Mouse (Mus musculus) ES-Bruce4 (cell line): ENCODE measurements around the gene Sema3b. TPM values are rescaled to one million over a fixed set of nuclear protein-coding genes. Genes with fewer than 3 reads are reported as not detected.
A peak's percentile ranks its signal among the peaks of the same experiment; 100 is the strongest.

ENCODE experiments used
- H3K27ac ChIP-seq: 2 replicates; pipeline ENCODE4 v1.5.1; 2012; ENCODE audit warnings: low read length, inconsistent platforms; ENCODE audit not compliant: insufficient read depth
- H3K27me3 ChIP-seq: 2 replicates; pipeline ENCODE4 v1.6.1; 2012; ENCODE audit warnings: mild to moderate bottlenecking, low read length, inconsistent platforms; ENCODE audit not compliant: control insufficient read depth, poor library complexity, insufficient read depth, severe bottlenecking
- H3K36me3 ChIP-seq: 2 replicates; pipeline ENCODE4 v1.6.1; 2012; ENCODE audit warnings: inconsistent platforms, mild to moderate bottlenecking, low read length, moderate library complexity; ENCODE audit not compliant: control insufficient read depth, poor library complexity, insufficient read depth, severe bottlenecking
- H3K4me1 ChIP-seq: one replicate; pipeline ENCODE4 v1.8.1; 2011; ENCODE audit warnings: low read length; ENCODE audit not compliant: control insufficient read depth, insufficient read depth
- H3K4me3 ChIP-seq: 2 replicates; pipeline ENCODE4 v1.5.1; 2011; ENCODE audit warnings: low read depth, mild to moderate bottlenecking, low read length
- H3K9ac ChIP-seq: 2 replicates; pipeline ENCODE4 v1.6.1; 2012; ENCODE audit warnings: low read depth, mild to moderate bottlenecking, inconsistent platforms; ENCODE audit not compliant: poor library complexity, severe bottlenecking
- H3K9me3 ChIP-seq: replicated peaks from 2 replicates; pipeline ENCODE4 v1.6.1; 2012; ENCODE audit warnings: mild to moderate bottlenecking, low read length, inconsistent platforms; ENCODE audit not compliant: control insufficient read depth, poor library complexity, insufficient read depth, severe bottlenecking
- CTCF ChIP-seq: IDR thresholded peaks from one replicate; pipeline ENCODE4 v1.8.1; 2011; ENCODE audit warnings: low read depth, low read length
- EP300 ChIP-seq: IDR thresholded peaks from 2 replicates; pipeline ENCODE4 v1.6.1; 2011; ENCODE audit warnings: low read depth, low read length; ENCODE audit not compliant: insufficient read depth
- POLR2A ChIP-seq: IDR thresholded peaks from one replicate; pipeline ENCODE4 v1.8.1; 2011; ENCODE audit warnings: low read length; ENCODE audit not compliant: insufficient read depth
- polyA plus RNA-seq: library from polyadenylated mRNA; stranded (reverse); fragments of >200 nt; gene quantifications from 2 replicates; pipeline ENCODE4 v1.2.4, GENCODE M21; 2011; ENCODE audit warnings: low read depth; ENCODE audit not compliant: missing spikeins, insufficient read depth, insufficient read length

The Sema3b gene
- polyA plus RNA-seq, 1 experiment: 16.5 TPM

- no peak for TF ChIP-seq POLR2A
- no peak for TF ChIP-seq EP300
- no peak for TF ChIP-seq CTCF
- Histone ChIP-seq H3K9ac (peak overlapping the region; percentile 53), H3K9me3 (no peaks in the 10 kb centered on the region), H3K4me3 (no peak overlapping the region), H3K4me1 (peaks cover 5% of the 10 kb centered on the region), H3K27me3 (no peaks in the 10 kb centered on the region), H3K36me3 (no peaks in the 10 kb centered on the region), H3K27ac (no peak overlapping the region)
Measured at GRCm38 (mm10) chr9:107643544-107644214, 34.6 kb upstream of the Sema3b start.

DNA sequence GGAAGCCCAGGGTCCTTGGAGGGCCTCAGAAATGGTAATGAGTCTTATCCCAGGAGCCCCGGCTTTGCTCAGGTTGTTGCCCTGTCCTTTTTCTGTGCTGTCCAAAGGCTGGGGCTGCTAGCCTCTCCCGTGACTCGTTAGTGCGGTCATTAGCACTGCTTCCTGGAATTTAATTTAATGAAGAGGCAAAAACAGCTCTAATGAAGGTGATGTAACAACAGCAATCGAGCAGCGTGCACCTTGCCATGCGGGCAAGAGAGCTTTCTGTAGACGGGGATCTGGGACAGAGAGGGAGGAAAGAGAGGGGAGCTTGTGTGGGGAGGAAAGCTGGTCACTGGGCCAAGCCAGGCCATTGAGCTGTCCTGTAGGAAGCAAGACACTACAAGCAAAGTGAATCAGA, 32.6 kb upstream of the Sema3b start:
- H3K4me3 ChIP-seq: no peak overlapping the region
- H3K36me3 ChIP-seq: no peaks in the 10 kb centered on the region
- no peak overlapping the region for H3K9ac ChIP-seq
- H3K4me1 ChIP-seq: peaks cover 5% of the 10 kb centered on the region
- no peak for TF ChIP-seq POLR2A
- H3K27me3 ChIP-seq: no peaks in the 10 kb centered on the region
- H3K27ac ChIP-seq: no peak overlapping the region
- H3K9me3 ChIP-seq: no peaks in the 10 kb centered on the region

DNA sequence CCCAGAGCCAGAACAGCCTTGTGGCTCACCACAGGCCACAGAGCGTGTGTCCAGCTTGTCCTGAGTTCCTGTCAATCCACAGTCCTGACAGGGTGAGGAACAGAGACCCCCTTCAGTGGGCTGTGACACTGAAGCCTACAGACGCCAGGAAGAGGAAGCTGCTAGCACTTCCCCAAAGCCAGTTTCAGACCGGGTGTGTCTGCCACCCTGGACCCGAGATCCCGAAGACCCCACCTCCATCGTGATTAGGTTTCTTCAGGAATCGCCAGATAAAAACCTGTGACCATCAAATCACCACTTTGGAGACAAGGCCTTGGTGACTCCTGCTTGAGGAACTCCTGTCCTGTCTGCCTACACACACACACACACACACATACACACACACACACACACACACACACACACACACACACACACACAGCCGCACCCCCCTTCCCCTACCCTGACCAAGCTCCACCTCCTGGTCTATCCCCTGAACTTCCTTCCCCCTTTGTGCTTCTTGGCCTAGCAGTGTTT, 31.3 kb upstream of the Sema3b start:
- no peak for TF ChIP-seq EP300
- no peak for TF ChIP-seq CTCF
- no peak for TF ChIP-seq POLR2A
- Histone ChIP-seq H3K9ac (no peak overlapping the region), H3K9me3 (no peaks in the 10 kb centered on the region), H3K36me3 (no peaks in the 10 kb centered on the region), H3K27ac (no peak overlapping the region), H3K4me3 (no peak overlapping the region), H3K4me1 (peaks cover 5% of the 10 kb centered on the region), H3K27me3 (no peaks in the 10 kb centered on the region)

DNA sequence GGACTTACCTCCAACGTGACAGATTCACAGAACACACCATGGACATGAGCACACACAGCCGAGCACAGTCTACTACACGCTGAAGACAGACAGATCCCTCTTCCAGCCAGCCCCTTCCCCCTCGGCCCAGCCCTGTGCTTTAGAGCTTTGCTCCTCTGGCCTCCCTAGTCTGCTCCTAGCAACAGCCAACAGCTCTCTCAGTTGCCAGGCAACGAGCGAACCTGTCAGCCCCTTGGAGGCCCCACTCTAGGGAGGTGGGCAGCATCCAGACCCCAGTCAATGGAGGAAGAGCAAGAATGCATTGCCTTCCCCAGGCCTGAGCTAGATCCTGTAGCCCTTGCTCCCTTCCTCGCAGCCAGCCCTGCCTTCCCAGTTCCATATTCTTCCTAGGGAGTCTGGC, 28.0 kb upstream of the Sema3b start:
- H3K4me3 ChIP-seq: no peak overlapping the region
- peaks cover 8% of the 10 kb centered on the region for H3K4me1 ChIP-seq
- TF ChIP-seq EP300: no peak
- TF ChIP-seq POLR2A: no peak
- TF ChIP-seq CTCF: no peak

DNA sequence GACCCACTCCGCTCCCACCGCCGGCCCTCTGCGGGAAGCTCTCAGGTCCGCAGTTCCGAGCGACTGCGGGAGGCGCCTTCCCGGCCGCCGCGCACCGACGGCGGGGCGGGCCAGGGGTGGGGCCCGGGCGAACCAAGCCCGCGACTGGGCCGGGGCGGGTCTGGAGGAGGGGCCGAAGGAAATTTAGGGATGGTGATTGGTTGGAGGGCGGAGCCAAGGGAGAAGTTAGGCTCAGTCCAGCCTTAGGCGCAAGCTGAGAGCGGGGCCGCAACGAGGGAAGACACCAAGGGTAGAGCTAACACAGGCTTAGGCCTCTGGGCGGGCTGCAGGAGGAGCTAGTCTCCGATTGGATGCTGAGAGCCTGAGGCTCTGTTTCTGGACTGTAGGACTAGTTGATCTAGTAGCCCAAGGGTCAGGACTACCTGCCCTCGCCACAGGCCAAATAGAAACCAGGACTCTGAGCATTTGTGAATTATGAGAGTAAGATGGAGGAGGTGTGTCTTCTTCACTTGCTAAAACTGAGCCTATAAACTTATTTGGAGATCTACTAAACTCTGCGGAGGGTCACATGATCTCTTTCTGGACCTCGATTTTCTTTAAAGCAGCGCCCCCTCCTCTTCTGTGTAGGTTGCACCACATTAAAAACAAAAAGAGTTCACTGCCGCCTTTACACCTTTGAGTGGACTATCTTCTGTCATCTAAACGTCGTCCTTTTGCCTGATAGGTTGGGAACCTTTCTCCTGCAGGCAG, 26.4 kb upstream of the Sema3b start, which contains the start of gene Gnai2:
Gene Gnai2 (minus strand): TSS at position 89 of the 750 bp plus-strand sequence.
- Histone ChIP-seq H3K4me3 (peak within 1 kb of the TSS; percentile 84), H3K36me3 (no peaks in the 10 kb centered on the region), H3K9me3 (no peaks in the 10 kb centered on the region), H3K9ac (peak within 1 kb of the TSS; percentile 89), H3K27me3 (no peaks in the 10 kb centered on the region), H3K27ac (peak within 1 kb of the TSS; percentile 74), H3K4me1 (peaks cover 12% of the 10 kb centered on the region)
- TF ChIP-seq EP300: 0 out of 2 replicates have a peak, but pooled peaks have one; percentile 9
- TF ChIP-seq POLR2A: peak; percentile 75
- no peak for TF ChIP-seq CTCF

More for the DNA sequence above, 28.0 kb upstream of the Sema3b start:
- Histone ChIP-seq H3K27me3 (no peaks in the 10 kb centered on the region), H3K9ac (no peak overlapping the region), H3K36me3 (no peaks in the 10 kb centered on the region), H3K27ac (no peak overlapping the region), H3K9me3 (no peaks in the 10 kb centered on the region)
